ENCODE assay signal across 27 mouse cellular contexts in the genomic region with DNA sequence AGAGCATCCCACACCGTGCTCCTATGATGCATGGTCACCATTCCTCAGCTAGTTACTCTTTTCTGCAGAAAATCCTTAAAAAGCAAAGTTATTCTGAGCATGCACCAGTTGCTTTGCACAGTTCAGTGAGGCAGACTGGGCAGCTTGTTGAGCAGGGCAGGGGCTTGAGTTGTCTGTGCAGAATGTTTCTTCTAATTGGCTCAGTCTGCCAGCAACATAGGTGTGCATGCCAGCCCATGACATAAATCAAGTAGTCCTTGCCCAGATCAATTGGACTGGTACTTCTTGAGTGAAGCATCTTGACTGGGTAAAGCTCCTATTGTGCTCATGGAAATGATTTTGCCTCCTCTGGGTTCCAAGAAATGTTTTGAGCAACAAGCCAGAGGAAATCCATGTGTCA.
DNase-seq lines count a peak whose midpoint lies in the region; ATAC-seq and TF ChIP-seq lines count a peak whose summit lies in the region.
"Had no signal": no experiment of that assay in that cellular context is flagged by ENCODE, and none has a peak within 500 bp of the region (broad histone marks: within the 10 kb centered on the region; RNA-seq: fewer than 3 reads in every experiment).

No protein-coding gene starts in this region.

- H3K27ac ChIP-seq in forebrain, embryonic 15.5 days (replicated peaks), result no peak overlapping the region
- H3K27ac ChIP-seq in forebrain, embryonic 11.5 days (ENCODE audit: low read depth, low read length), result no peak overlapping the region
- H3K27ac ChIP-seq in midbrain, postnatal 0 days (ENCODE audit: low read depth, low read length), result no peak overlapping the region
- no peak overlapping the region for H3K27ac ChIP-seq in midbrain, embryonic 13.5 days
- H3K27ac ChIP-seq: forebrain, embryonic 13.5 days; heart, embryonic 15.5 days; hindbrain, embryonic 10.5 days; hindbrain, embryonic 13.5 days; intestine, embryonic 15.5 days had no signal

- no peak overlapping the region for H3K9ac ChIP-seq in forebrain, embryonic 15.5 days (replicated peaks)
- no peak overlapping the region for H3K9ac ChIP-seq in forebrain, embryonic 11.5 days (ENCODE audit: low read length)
- no peak overlapping the region for H3K9ac ChIP-seq in midbrain, postnatal 0 days (replicated peaks; ENCODE audit: low read length, poor library complexity, severe bottlenecking)
- H3K9ac ChIP-seq in midbrain, embryonic 13.5 days (replicated peaks), result no peak overlapping the region
- H3K9ac ChIP-seq: forebrain, embryonic 13.5 days; heart, embryonic 12.5 days; heart, embryonic 15.5 days; hindbrain, embryonic 13.5 days; intestine, embryonic 15.5 days had no signal

- no peak for TF ChIP-seq POLR2A in brain, embryonic 14.5 days (IDR thresholded peaks at IDR 0.05; ENCODE audit: borderline replicate concordance, extremely low read depth, insufficient read depth, insufficient read length, poor library complexity, severe bottlenecking)

- 89% methylated on average over 1 of the region's 1 CpGs for WGBS in forebrain, embryonic 15.5 days
- WGBS in forebrain, embryonic 11.5 days, result 90% methylated on average over 1 of the region's 1 CpGs
- WGBS in midbrain, postnatal 0 days, result 96% methylated on average over 1 of the region's 1 CpGs
- WGBS in midbrain, embryonic 13.5 days, result 82% methylated on average over 1 of the region's 1 CpGs

- H3K4me2 ChIP-seq in forebrain, embryonic 15.5 days (replicated peaks), result no peak overlapping the region
- H3K4me2 ChIP-seq in forebrain, embryonic 11.5 days (ENCODE audit: low read depth, low read length, severe bottlenecking), result no peak overlapping the region
- H3K4me2 ChIP-seq in midbrain, postnatal 0 days (ENCODE audit: low read depth, low read length, poor library complexity, severe bottlenecking), result no peak overlapping the region
- no peak overlapping the region for H3K4me2 ChIP-seq in midbrain, embryonic 13.5 days (replicated peaks)
- H3K4me2 ChIP-seq: forebrain, embryonic 13.5 days; heart, embryonic 12.5 days; heart, embryonic 15.5 days; hindbrain, embryonic 13.5 days; intestine, embryonic 15.5 days had no signal

- no peaks in the 10 kb centered on the region for H3K36me3 ChIP-seq in forebrain, embryonic 15.5 days
- H3K36me3 ChIP-seq in forebrain, embryonic 11.5 days (ENCODE audit: control insufficient read depth, insufficient read depth, low read length), result no peaks in the 10 kb centered on the region
- H3K36me3 ChIP-seq in midbrain, postnatal 0 days (ENCODE audit: insufficient read depth, low read length), result no peaks in the 10 kb centered on the region
- no peaks in the 10 kb centered on the region for H3K36me3 ChIP-seq in midbrain, embryonic 13.5 days
- H3K36me3 ChIP-seq: G1E; heart, embryonic 12.5 days; heart, embryonic 15.5 days; hindbrain, embryonic 10.5 days; hindbrain, embryonic 13.5 days; intestine, embryonic 15.5 days had no signal

- no peaks in the 10 kb centered on the region for H3K4me1 ChIP-seq in forebrain, embryonic 15.5 days
- H3K4me1 ChIP-seq in forebrain, embryonic 11.5 days (replicated peaks; ENCODE audit: control insufficient read depth, insufficient read depth, low read length), result no peaks in the 10 kb centered on the region
- H3K4me1 ChIP-seq in midbrain, postnatal 0 days (ENCODE audit: insufficient read depth, low read length), result no peaks in the 10 kb centered on the region
- H3K4me1 ChIP-seq in midbrain, embryonic 13.5 days (replicated peaks), result 0 out of 2 replicates have a peak, but pooled peaks cover 3% of the 10 kb centered on the region
- H3K4me1 ChIP-seq: forebrain, embryonic 13.5 days; heart, embryonic 15.5 days; hindbrain, embryonic 10.5 days; hindbrain, embryonic 13.5 days; intestine, embryonic 15.5 days had no signal

- TF ChIP-seq CTCF in midbrain, postnatal 0 days (IDR thresholded peaks at IDR 0.05), result no peak
- no peak for TF ChIP-seq CTCF in brain, embryonic 14.5 days (IDR thresholded peaks at IDR 0.05; ENCODE audit: borderline replicate concordance, extremely low read depth, insufficient read depth, insufficient read length)

- no peak overlapping the region for H3K4me3 ChIP-seq in forebrain, embryonic 15.5 days
- no peak overlapping the region for H3K4me3 ChIP-seq in forebrain, embryonic 11.5 days (ENCODE audit: low read depth, low read length)
- no peak overlapping the region for H3K4me3 ChIP-seq in midbrain, postnatal 0 days (ENCODE audit: low read depth, low read length)
- no peak overlapping the region for H3K4me3 ChIP-seq in midbrain, embryonic 13.5 days (replicated peaks)
- H3K4me3 ChIP-seq: forebrain, embryonic 13.5 days; heart, embryonic 12.5 days; heart, embryonic 15.5 days; hindbrain, embryonic 10.5 days; hindbrain, embryonic 13.5 days; intestine, embryonic 15.5 days had no signal

- no peaks in the 10 kb centered on the region for H3K9me3 ChIP-seq in forebrain, embryonic 15.5 days
- H3K9me3 ChIP-seq in forebrain, embryonic 11.5 days (ENCODE audit: control insufficient read depth, low read length), result no peaks in the 10 kb centered on the region
- no peaks in the 10 kb centered on the region for H3K9me3 ChIP-seq in midbrain, postnatal 0 days (ENCODE audit: low read length)
- H3K9me3 ChIP-seq in midbrain, embryonic 13.5 days, result no peaks in the 10 kb centered on the region
- H3K9me3 ChIP-seq: forebrain, embryonic 13.5 days; G1E; heart, embryonic 12.5 days; heart, embryonic 15.5 days; hindbrain, embryonic 10.5 days; hindbrain, embryonic 13.5 days; intestine, embryonic 15.5 days had no signal

- 0 out of 2 replicates have a peak, but pooled peaks have one; percentile 23 for ATAC-seq in forebrain, embryonic 15.5 days (replicated peaks)
- ATAC-seq in forebrain, embryonic 11.5 days (replicated peaks; ENCODE audit: low FRiP score), result no peak
- ATAC-seq in frontal cortex, adult (ENCODE audit: low TSS enrichment), result peak; percentile 69
- 0 out of 2 replicates have a peak, but pooled peaks have one; percentile 34 for ATAC-seq in midbrain, postnatal 0 days (ENCODE audit: low FRiP score)
- ATAC-seq in midbrain, embryonic 13.5 days, result no peak
- ATAC-seq: forebrain, embryonic 13.5 days; hindbrain, embryonic 16.5 days; intestine, embryonic 15.5 days; Patski had no signal

- DNase-seq in forebrain, embryonic 11.5 days (ENCODE audit: low spot score), result no peak
- no peak for DNase-seq in frontal cortex, adult 2 months (ENCODE audit: extremely low spot score in 1 of 2, low spot score in 1 of 2)
- no peak for DNase-seq in midbrain, postnatal 0 days (ENCODE audit: low spot score)
- peak; percentile 4 for DNase-seq in brain, embryonic 14.5 days (ENCODE audit: low read depth)
- DNase-seq: adrenal gland, postnatal 10 days; adrenal gland, postnatal 36 days; B cell, adult 2 months; cerebellum, adult 11 months; cerebellum, adult 2 months; cerebellum, adult 9-11 months; gastrocnemius, postnatal 25 days; heart, adult 18-20 months; heart, postnatal 10 days; heart, postnatal 36 days had no signal

- H3K27me3 ChIP-seq in forebrain, embryonic 15.5 days, result no peaks in the 10 kb centered on the region
- H3K27me3 ChIP-seq in forebrain, embryonic 11.5 days (ENCODE audit: control insufficient read depth, insufficient read depth, low read length), result no peaks in the 10 kb centered on the region
- H3K27me3 ChIP-seq in midbrain, postnatal 0 days (ENCODE audit: insufficient read depth, low read length), result no peaks in the 10 kb centered on the region
- H3K27me3 ChIP-seq in midbrain, embryonic 13.5 days, result no peaks in the 10 kb centered on the region
- H3K27me3 ChIP-seq: CH12.LX; forebrain, embryonic 13.5 days; heart, embryonic 12.5 days; heart, embryonic 15.5 days; hindbrain, embryonic 13.5 days; intestine, embryonic 15.5 days; Patski had no signal

Comparison
In these comparisons a context has a peak if more than half of its experiments do, and no peak if none do; other contexts are left out.
1. ATAC-seq: peak in forebrain, embryonic 15.5 days (single experiment), frontal cortex, adult (single experiment) and midbrain, postnatal 0 days (single experiment); none in forebrain, embryonic 11.5 days (single experiment) and midbrain, embryonic 13.5 days (single experiment).